Mouse (Mus musculus): Measurements from ENCODE around the gene Tbccd1. TPM values are rescaled to one million over a fixed set of nuclear protein-coding genes. Genes with fewer than 3 reads are reported as not detected.

The Tbccd1 gene
- total and polyA plus RNA-seq, 3 experiments = 2.4 to 46.1 (median 38.8) TPM

DNA sequence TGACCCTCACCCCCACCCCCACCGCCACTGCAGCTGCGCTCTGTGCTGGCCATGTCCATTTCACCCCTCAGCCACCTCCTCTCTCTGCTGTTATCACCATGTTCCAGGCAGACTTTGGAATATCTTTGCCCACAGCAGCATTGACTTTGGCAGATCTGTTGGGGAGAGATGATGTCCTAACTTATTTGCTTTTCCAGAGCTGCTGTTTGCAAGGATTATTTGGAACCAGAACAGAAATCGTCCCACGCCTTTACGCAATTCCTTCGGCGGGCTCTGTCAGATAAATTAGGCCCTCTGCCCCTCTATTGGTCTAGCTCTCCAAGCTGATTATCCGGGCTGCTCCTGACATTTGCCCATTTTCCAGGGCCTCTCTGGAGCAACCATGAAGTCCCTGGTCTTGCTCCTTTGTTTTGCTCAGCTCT is 34.3 kb upstream of the Tbccd1 start:
- ATAC-seq (ENCODE audit: extremely low read depth, insufficient number of reproducible peaks, low FRiP score, poor library complexity, severe bottlenecking) = no peak
- Histone ChIP-seq H3K27me3 (ENCODE audit: insufficient read depth, low read length) (peaks cover 13% of the 10 kb centered on the region), H3K9me3 (replicated peaks) (no peaks in the 10 kb centered on the region), H3K4me1 (ENCODE audit: insufficient read depth, low read depth, low read length) (no peaks in the 10 kb centered on the region), H3K36me3 (replicated peaks) (no peaks in the 10 kb centered on the region), H3K4me3 (ENCODE audit: low read depth, low read length) (no peak overlapping the region)
- DNase-seq (ENCODE audit: low spot score) = no peak
- no peak for TF ChIP-seq GATA2 (IDR thresholded peaks at IDR 0.05; ENCODE audit: borderline replicate concordance, low read depth, low read length)
- TF ChIP-seq CTCF (IDR thresholded peaks at IDR 0.05; ENCODE audit: low read depth, low read length) = no peak
- TF ChIP-seq GATA1 (IDR thresholded peaks at IDR 0.05; ENCODE audit: borderline replicate concordance, low read length) = no peak
- no peak for TF ChIP-seq POLR2AphosphoS5 (IDR thresholded peaks at IDR 0.05; ENCODE audit: insufficient replicate concordance, low read depth, low read length)
- TF ChIP-seq TAL1 (conservative IDR thresholded peaks at IDR 0.05; ENCODE audit: low read depth, low read length) = no peak

DNA sequence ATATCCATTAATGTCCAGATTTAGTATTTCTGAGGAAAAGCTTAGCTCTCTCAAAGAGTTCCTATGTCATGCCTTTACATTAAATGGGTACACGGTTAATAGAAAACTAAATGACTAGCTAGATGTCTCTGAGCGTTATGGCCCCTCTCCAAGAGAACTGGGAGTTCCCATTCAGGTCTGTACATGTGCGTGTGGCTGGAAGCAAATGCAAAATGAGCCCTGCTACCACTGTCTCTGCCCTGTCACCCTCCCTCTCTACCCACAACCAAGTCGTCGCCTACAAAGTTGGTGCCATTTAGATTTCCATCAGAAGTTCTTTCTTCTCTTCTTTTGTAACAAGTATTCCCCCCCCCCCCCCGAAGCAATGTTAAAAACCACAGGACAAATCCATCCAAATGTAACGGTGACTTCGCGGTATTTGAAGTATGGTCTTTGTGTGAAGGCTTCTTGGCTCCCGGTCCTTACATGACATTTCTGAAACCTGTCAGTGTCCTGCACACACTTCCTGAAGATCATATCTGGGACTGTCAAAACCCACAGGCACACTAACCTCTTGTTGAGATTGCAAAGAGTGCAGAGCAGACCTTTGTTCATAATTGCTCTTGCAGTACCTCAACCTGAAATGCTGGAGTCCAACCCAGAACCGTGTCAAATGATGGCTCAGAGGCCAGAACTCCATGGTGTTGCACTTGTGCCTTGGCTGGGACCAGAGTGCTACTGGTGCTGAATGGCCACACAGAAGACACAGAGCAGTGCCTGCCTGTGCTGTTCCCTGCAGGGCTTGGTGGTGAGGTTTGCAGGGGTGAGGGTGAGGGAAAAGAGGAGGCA is 33.4 kb upstream of the Tbccd1 start, which contains the start of gene Ahsg:
Ahsg (plus strand) TSS at position 595 of the 828 bp plus-strand sequence.
- peaks cover 16% of the 10 kb centered on the region for H3K27me3 ChIP-seq (ENCODE audit: insufficient read depth, low read length)
- H3K4me3 ChIP-seq (ENCODE audit: low read depth, low read length) = no peak within 1 kb of the TSS
- no peak for ATAC-seq (ENCODE audit: extremely low read depth, insufficient number of reproducible peaks, low FRiP score, poor library complexity, severe bottlenecking)

DNA sequence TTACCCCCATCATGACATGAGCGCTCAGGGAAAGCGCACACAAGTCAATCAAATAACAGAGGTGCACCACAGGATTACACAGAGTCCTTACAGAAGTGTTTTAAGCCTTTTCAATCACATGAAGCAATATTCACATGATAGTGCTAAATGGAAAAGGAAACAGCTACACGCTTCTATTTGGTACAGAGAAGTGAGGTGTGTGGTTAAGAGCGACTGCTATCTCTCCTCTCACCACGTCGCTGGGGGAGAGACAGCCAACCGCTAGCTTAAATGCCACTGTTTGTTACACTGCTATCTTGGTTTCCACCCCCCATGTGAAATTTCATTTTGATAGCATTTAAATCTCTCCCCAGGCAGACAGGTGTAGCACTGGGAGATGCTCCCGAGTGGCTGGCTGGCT is 32.2 kb upstream of the Tbccd1 start:
- H3K4me3 ChIP-seq (ENCODE audit: low read depth, low read length) = no peak overlapping the region
- TF ChIP-seq CTCF (IDR thresholded peaks at IDR 0.05; ENCODE audit: low read depth, low read length) (no peak), POLR2AphosphoS5 (IDR thresholded peaks at IDR 0.05; ENCODE audit: insufficient replicate concordance, low read depth, low read length) (no peak), GATA1 (IDR thresholded peaks at IDR 0.05; ENCODE audit: borderline replicate concordance, low read length) (no peak), GATA2 (IDR thresholded peaks at IDR 0.05; ENCODE audit: borderline replicate concordance, low read depth, low read length) (no peak), TAL1 (conservative IDR thresholded peaks at IDR 0.05; ENCODE audit: low read depth, low read length) (no peak)
- DNase-seq (ENCODE audit: low spot score) (no peak), ATAC-seq (ENCODE audit: extremely low read depth, insufficient number of reproducible peaks, low FRiP score, poor library complexity, severe bottlenecking) (no peak)
- H3K4me1 ChIP-seq (ENCODE audit: insufficient read depth, low read depth, low read length) = no peaks in the 10 kb centered on the region
- no peaks in the 10 kb centered on the region for H3K9me3 ChIP-seq (replicated peaks)
- H3K36me3 ChIP-seq (replicated peaks) = no peaks in the 10 kb centered on the region
- peaks cover 13% of the 10 kb centered on the region for H3K27me3 ChIP-seq (ENCODE audit: insufficient read depth, low read length)

More for the DNA sequence above, 33.4 kb upstream of the Tbccd1 start, which contains the start of gene Ahsg:
- no peak for TF ChIP-seq GATA1 (IDR thresholded peaks at IDR 0.05; ENCODE audit: borderline replicate concordance, low read length)
- TF ChIP-seq CTCF (IDR thresholded peaks at IDR 0.05; ENCODE audit: low read depth, low read length) = no peak
- no peak for TF ChIP-seq POLR2AphosphoS5 (IDR thresholded peaks at IDR 0.05; ENCODE audit: insufficient replicate concordance, low read depth, low read length)
- TF ChIP-seq GATA2 (IDR thresholded peaks at IDR 0.05; ENCODE audit: borderline replicate concordance, low read depth, low read length) = no peak
- TF ChIP-seq TAL1 (conservative IDR thresholded peaks at IDR 0.05; ENCODE audit: low read depth, low read length) = no peak
- H3K9me3 ChIP-seq (replicated peaks) = no peaks in the 10 kb centered on the region
- no peaks in the 10 kb centered on the region for H3K4me1 ChIP-seq (ENCODE audit: insufficient read depth, low read depth, low read length)
- H3K36me3 ChIP-seq (replicated peaks) = no peaks in the 10 kb centered on the region
- DNase-seq (ENCODE audit: low spot score) = no peak

DNA sequence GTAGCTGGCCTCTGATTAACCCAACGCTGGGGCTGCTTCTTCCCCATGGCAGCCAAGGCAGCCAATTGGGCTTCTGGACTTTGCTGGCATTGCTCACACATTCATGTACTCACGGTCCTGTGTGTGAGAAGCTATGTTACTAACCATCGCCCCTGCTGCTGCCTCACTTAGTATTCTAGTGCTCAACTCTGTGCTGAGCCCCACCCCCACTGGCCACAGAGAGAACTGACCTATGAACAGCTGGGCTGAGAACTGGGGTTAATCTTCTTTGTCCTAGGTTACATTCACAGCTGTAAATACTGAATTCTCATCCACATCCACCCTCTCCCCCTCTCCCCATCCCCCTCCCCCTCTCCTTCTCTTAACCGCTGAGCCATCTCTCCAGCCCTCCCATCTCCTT is 31.4 kb upstream of the Tbccd1 start:
- H3K4me1 ChIP-seq (ENCODE audit: insufficient read depth, low read depth, low read length) = no peaks in the 10 kb centered on the region
- TF ChIP-seq GATA1 (IDR thresholded peaks at IDR 0.05; ENCODE audit: borderline replicate concordance, low read length) = no peak
- TF ChIP-seq CTCF (IDR thresholded peaks at IDR 0.05; ENCODE audit: low read depth, low read length) = no peak
- no peak for TF ChIP-seq POLR2AphosphoS5 (IDR thresholded peaks at IDR 0.05; ENCODE audit: insufficient replicate concordance, low read depth, low read length)
- no peak for TF ChIP-seq TAL1 (conservative IDR thresholded peaks at IDR 0.05; ENCODE audit: low read depth, low read length)
- no peak for TF ChIP-seq GATA2 (IDR thresholded peaks at IDR 0.05; ENCODE audit: borderline replicate concordance, low read depth, low read length)
- no peak for DNase-seq (ENCODE audit: low spot score)

DNA sequence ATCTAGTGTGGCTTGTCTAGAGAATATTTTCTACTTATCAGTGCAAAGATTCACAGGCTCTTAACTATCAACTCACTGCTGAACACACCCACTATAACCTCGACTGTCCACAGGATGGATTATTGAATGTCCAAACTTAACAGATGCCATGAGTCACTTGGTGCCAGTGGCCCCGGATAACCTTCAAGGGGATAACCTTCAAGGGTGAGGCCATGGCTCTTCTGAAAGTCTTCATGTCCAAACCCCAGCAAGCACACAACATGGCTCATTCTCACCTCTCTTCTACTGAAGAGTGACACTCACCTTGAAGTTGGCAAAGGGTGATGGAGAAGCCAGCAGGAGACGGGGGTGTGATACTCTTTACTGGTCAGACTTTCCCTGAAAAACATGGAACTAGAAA is 29.3 kb upstream of the Tbccd1 start:
- Histone ChIP-seq H3K9me3 (replicated peaks) (no peaks in the 10 kb centered on the region), H3K36me3 (replicated peaks) (no peaks in the 10 kb centered on the region), H3K4me3 (ENCODE audit: low read depth, low read length) (no peak overlapping the region), H3K4me1 (ENCODE audit: insufficient read depth, low read depth, low read length) (peaks cover 5% of the 10 kb centered on the region; the same call in 1 of the 2 replicates), H3K27me3 (ENCODE audit: insufficient read depth, low read length) (peaks cover 11% of the 10 kb centered on the region)
- ATAC-seq (ENCODE audit: extremely low read depth, insufficient number of reproducible peaks, low FRiP score, poor library complexity, severe bottlenecking) = no peak
- no peak for DNase-seq (ENCODE audit: low spot score)
- TF ChIP-seq GATA1 (IDR thresholded peaks at IDR 0.05; ENCODE audit: borderline replicate concordance, low read length) = no peak
- TF ChIP-seq CTCF (IDR thresholded peaks at IDR 0.05; ENCODE audit: low read depth, low read length) = no peak
- no peak for TF ChIP-seq GATA2 (IDR thresholded peaks at IDR 0.05; ENCODE audit: borderline replicate concordance, low read depth, low read length)
- TF ChIP-seq TAL1 (conservative IDR thresholded peaks at IDR 0.05; ENCODE audit: low read depth, low read length) = no peak
- TF ChIP-seq POLR2AphosphoS5 (IDR thresholded peaks at IDR 0.05; ENCODE audit: insufficient replicate concordance, low read depth, low read length) = no peak

More for the DNA sequence above, 31.4 kb upstream of the Tbccd1 start:
- H3K36me3 ChIP-seq (replicated peaks) = no peaks in the 10 kb centered on the region
- no peak overlapping the region for H3K4me3 ChIP-seq (ENCODE audit: low read depth, low read length)
- H3K27me3 ChIP-seq (ENCODE audit: insufficient read depth, low read length) = peaks cover 13% of the 10 kb centered on the region
- ATAC-seq (ENCODE audit: extremely low read depth, insufficient number of reproducible peaks, low FRiP score, poor library complexity, severe bottlenecking) = no peak
- H3K9me3 ChIP-seq (replicated peaks) = no peaks in the 10 kb centered on the region

DNA sequence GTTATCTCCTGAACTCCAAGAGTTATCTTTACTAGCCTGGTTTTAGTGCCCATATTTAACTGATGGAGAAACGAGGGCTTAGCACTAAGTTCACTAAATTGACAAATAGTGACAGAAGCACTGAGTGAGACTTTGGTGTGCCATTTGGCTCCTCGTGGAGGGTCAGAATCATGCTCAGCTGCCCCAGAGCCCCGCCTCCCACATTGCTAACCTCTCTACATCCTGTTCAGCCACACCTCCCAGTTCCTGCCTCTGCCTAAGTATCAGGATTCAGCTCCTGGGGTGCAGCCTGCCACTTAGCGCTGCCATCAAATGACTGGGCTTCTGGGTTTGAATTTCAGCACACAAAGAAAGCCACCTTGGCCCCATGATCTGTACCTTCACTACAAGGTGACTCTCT is 27.9 kb upstream of the Tbccd1 start:
- TF ChIP-seq CTCF (IDR thresholded peaks at IDR 0.05; ENCODE audit: low read depth, low read length) (no peak), TAL1 (conservative IDR thresholded peaks at IDR 0.05; ENCODE audit: low read depth, low read length) (no peak), POLR2AphosphoS5 (IDR thresholded peaks at IDR 0.05; ENCODE audit: insufficient replicate concordance, low read depth, low read length) (no peak), GATA2 (IDR thresholded peaks at IDR 0.05; ENCODE audit: borderline replicate concordance, low read depth, low read length) (no peak), GATA1 (IDR thresholded peaks at IDR 0.05; ENCODE audit: borderline replicate concordance, low read length) (no peak)
- ATAC-seq (ENCODE audit: extremely low read depth, insufficient number of reproducible peaks, low FRiP score, poor library complexity, severe bottlenecking) = no peak
- no peak for DNase-seq (ENCODE audit: low spot score)
- Histone ChIP-seq H3K4me1 (ENCODE audit: insufficient read depth, low read depth, low read length) (peaks cover 10% of the 10 kb centered on the region; the same call in 1 of the 2 replicates), H3K4me3 (ENCODE audit: low read depth, low read length) (no peak overlapping the region), H3K27me3 (ENCODE audit: insufficient read depth, low read length) (peaks cover 12% of the 10 kb centered on the region), H3K36me3 (replicated peaks) (no peaks in the 10 kb centered on the region), H3K9me3 (replicated peaks) (no peaks in the 10 kb centered on the region)

Data from G1E (cell line).